Mouse (Mus musculus) urinary bladder, adult 2 months (tissue): Measurements from ENCODE around the gene Rab22a. TPM values are rescaled to one million over a fixed set of nuclear protein-coding genes. Genes with fewer than 3 reads are reported as not detected.
"Not testable (repeated sequence)": the region's sequence is repeated elsewhere in the genome, so short reads cannot be mapped to it uniquely, and the experiment has no call there.

Source experiments
- DNase-seq: peaks from one replicate; pipeline ENCODE4 v3.0.0; 2022; ENCODE audit warnings: low spot score
- polyA plus RNA-seq: library from polyadenylated mRNA; depleted of rRNA; stranded (reverse); fragments of >200 nt; gene quantifications from 2 replicates; pipeline ENCODE4 v1.2.3, GENCODE M21; 2012

The Rab22a gene
- polyA plus RNA-seq, 1 experiment, result 16.1 TPM

GRCm38 (mm10) chr2:173666876-173667275 lies 7.3 kb downstream of the Rab22a start:
- no peak for DNase-seq

- no peak for DNase-seq
Measured at GRCm38 (mm10) chr2:173672328-173672896, 12.9 kb downstream of the Rab22a start.

- DNase-seq, result no peak
Measured at GRCm38 (mm10) chr2:173673469-173673868, 13.9 kb downstream of the Rab22a start.

- no peak for DNase-seq
Measured at GRCm38 (mm10) chr2:173678593-173678992, 19.0 kb downstream of the Rab22a start.

GRCm38 (mm10) chr2:173679217-173679616 lies 19.7 kb downstream of the Rab22a start:
- DNase-seq, result no peak

GRCm38 (mm10) chr2:173680153-173680552 lies 20.6 kb downstream of the Rab22a start:
- DNase-seq, result no peak

GRCm38 (mm10) chr2:173682773-173683172 lies 23.2 kb downstream of the Rab22a start:
- no peak for DNase-seq

GRCm38 (mm10) chr2:173685781-173686361 lies 26.3 kb downstream of the Rab22a start:
- DNase-seq, result no peak

- no peak for DNase-seq
Measured at GRCm38 (mm10) chr2:173687363-173687762, 27.8 kb downstream of the Rab22a start.

GRCm38 (mm10) chr2:173689835-173690234 lies 30.3 kb downstream of the Rab22a start:
- DNase-seq, result no peak

- no peak for DNase-seq
Measured at GRCm38 (mm10) chr2:173691748-173692147, 32.2 kb downstream of the Rab22a start.

- no peak for DNase-seq
Measured at GRCm38 (mm10) chr2:173692693-173693092, 33.1 kb downstream of the Rab22a start.

- no peak for DNase-seq
Measured at GRCm38 (mm10) chr2:173698850-173699249, 39.3 kb downstream of the Rab22a start.

- DNase-seq, result no peak
Measured at GRCm38 (mm10) chr2:173702096-173702866, 42.7 kb downstream of the Rab22a start.

- no peak for DNase-seq
Measured at GRCm38 (mm10) chr2:173702867-173703237, 43.3 kb downstream of the Rab22a start.

GRCm38 (mm10) chr2:173705827-173706551 lies 46.4 kb downstream of the Rab22a start:
- no peak for DNase-seq

- DNase-seq, result not testable (repeated sequence)
Measured at GRCm38 (mm10) chr2:173707626-173708025, 48.1 kb downstream of the Rab22a start.

GRCm38 (mm10) chr2:173710193-173710592 lies 50.6 kb downstream of the Rab22a start:
- no peak for DNase-seq

GRCm38 (mm10) chr2:173712656-173713055 lies 53.1 kb downstream of the Rab22a start:
- no peak for DNase-seq

GRCm38 (mm10) chr2:173713241-173713640 lies 53.7 kb downstream of the Rab22a start:
- no peak for DNase-seq

- DNase-seq, result no peak
Measured at GRCm38 (mm10) chr2:173714620-173715218, 55.2 kb downstream of the Rab22a start.

GRCm38 (mm10) chr2:173716966-173717365 lies 57.4 kb downstream of the Rab22a start:
- no peak for DNase-seq
